Mouse (Mus musculus) kidney, adult 2 months (tissue): Measurements from ENCODE around the gene Vps36.

Experiments used
- CTCF ChIP-seq: fragments of 200-500 bp; conservative IDR thresholded peaks from 2 replicates; pipeline ENCODE4 v1.5.1; 2011; ENCODE audit warnings: low read depth, mild to moderate bottlenecking, control low read depth, low read length, moderate library complexity, mixed read lengths; ENCODE audit not compliant: insufficient read depth, insufficient read length
- POLR2A ChIP-seq: fragments of 200-500 bp; IDR thresholded peaks from one replicate; pipeline ENCODE4 v1.6.1; 2011; ENCODE audit warnings: low read depth, low read length, control low read depth

DNA sequence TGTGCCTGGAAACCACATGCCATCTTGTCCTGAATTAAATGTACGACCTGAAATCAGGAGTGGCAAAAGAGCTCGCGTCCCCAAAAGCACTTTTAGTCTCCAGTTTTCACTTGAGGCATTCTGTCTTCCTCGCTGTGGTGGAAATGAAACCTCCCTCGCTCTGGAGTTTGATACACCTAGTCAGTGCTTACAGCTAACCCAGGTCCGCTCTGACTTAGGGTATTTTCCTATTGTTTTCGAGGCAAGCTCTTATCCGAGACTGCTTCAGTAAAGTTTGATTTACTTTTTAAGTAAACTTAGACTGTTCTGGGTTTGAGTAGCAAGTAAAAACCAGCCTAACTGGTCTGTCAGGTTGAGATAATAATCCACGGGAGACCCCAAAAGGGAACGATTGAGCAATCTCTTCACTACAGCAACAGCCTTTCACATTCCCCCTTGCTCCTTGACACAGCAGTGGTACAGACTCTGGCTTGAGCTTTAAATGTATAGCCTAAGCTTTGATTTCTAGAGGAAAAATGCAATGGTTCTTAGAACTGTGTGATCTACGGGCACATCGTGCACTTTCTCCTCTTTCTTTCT lies 912 bp downstream of the Vps36 start:
- TF ChIP-seq CTCF (no peak), POLR2A (no peak)
